Mouse (Mus musculus) neural tube, embryonic 15.5 days (tissue): ENCODE data around the gene Hipk4. TPM values are rescaled to one million over a fixed set of nuclear protein-coding genes. Genes with fewer than 3 reads are reported as not detected.
A peak's percentile ranks its signal among the peaks of the same experiment; 100 is the strongest.

ENCODE experiments used
- ATAC-seq: fragments of 200-750 bp; cut with Nextera tagmentation; 2 replicates; pipeline ENCODE4 v1.8.0; 2017; ENCODE audit warnings: mild to moderate bottlenecking, moderate TSS enrichment, moderate library complexity; ENCODE audit not compliant: low FRiP score
- H3K27ac ChIP-seq: fragments of 300-500 bp; sonication (generic); replicated peaks from 2 replicates; pipeline ENCODE4 v1.5.1; 2015; ENCODE audit warnings: mild to moderate bottlenecking, inconsistent platforms
- H3K27me3 ChIP-seq: fragments of 300-500 bp; sonication (generic); replicated peaks from 2 replicates; pipeline ENCODE4 v1.6.1; 2015; ENCODE audit warnings: inconsistent platforms
- H3K36me3 ChIP-seq: fragments of 300-500 bp; sonication (generic); 2 replicates; pipeline ENCODE4 v1.6.1; 2015; ENCODE audit warnings: inconsistent platforms
- H3K4me1 ChIP-seq: fragments of 300-500 bp; sonication (generic); 2 replicates; pipeline ENCODE4 v1.6.1; 2015; ENCODE audit warnings: inconsistent platforms
- H3K4me2 ChIP-seq: fragments of 300-500 bp; sonication (generic); 2 replicates; pipeline ENCODE4 v1.6.1; 2015; ENCODE audit warnings: inconsistent platforms, mild to moderate bottlenecking, moderate library complexity
- H3K4me3 ChIP-seq: fragments of 300-500 bp; sonication (generic); replicated peaks from 2 replicates; pipeline ENCODE4 v1.5.1; 2015; ENCODE audit warnings: mild to moderate bottlenecking, inconsistent platforms
- H3K9ac ChIP-seq: fragments of 300-500 bp; sonication (generic); replicated peaks from 2 replicates; pipeline ENCODE4 v1.6.1; 2015; ENCODE audit warnings: mild to moderate bottlenecking, inconsistent platforms
- H3K9me3 ChIP-seq: fragments of 300-500 bp; sonication (generic); replicated peaks from 2 replicates; pipeline ENCODE4 v1.6.1; 2016; ENCODE audit warnings: inconsistent platforms
- WGBS: fragments of 180-500 bp; shearing (Covaris S2); methylation state at CpG from one replicate; pipeline ENCODE4 v1.1.7; 2015; ENCODE audit warnings: mixed read lengths; 5-methylcytosine and 5-hydroxymethylcytosine counted together
- polyA plus RNA-seq: library from polyadenylated mRNA; unstranded; fragments of >200 nt; fragmentation: Nextera tagmentation; extraction: Ambion mirVana; gene quantifications from 2 replicates; pipeline ENCODE4 v1.2.1, GENCODE M21; 2015

Hipk4 gene
- 1.5 and 2.1 TPM in 2 replicates for polyA plus RNA-seq

GRCm38 (mm10) chr7:27522967-27523366 is at the start of gene Hipk4:
TSS of gene Hipk4 (plus strand) at chr7:27523267.
- Histone ChIP-seq H3K4me1 (0 out of 2 replicates have a peak, but pooled peaks cover 6% of the 10 kb centered on the region), H3K27ac (no peak within 1 kb of the TSS), H3K4me2 (no peak within 1 kb of the TSS), H3K27me3 (no peaks in the 10 kb centered on the region), H3K9me3 (no peaks in the 10 kb centered on the region), H3K36me3 (no peaks in the 10 kb centered on the region), H3K9ac (no peak within 1 kb of the TSS), H3K4me3 (no peak within 1 kb of the TSS)
- 65% methylated on average over 5 of the region's 5 CpGs for WGBS
- ATAC-seq, result no peak; the same call in 1 of the 2 replicates

GRCm38 (mm10) chr7:27473835-27474489 is 49.1 kb upstream of the Hipk4 start:
- Histone ChIP-seq H3K9me3 (no peaks in the 10 kb centered on the region), H3K4me1 (peaks cover 14% of the 10 kb centered on the region; the same call in 1 of the 2 replicates), H3K4me2 (peak overlapping the region; percentile 66), H3K36me3 (0 out of 2 replicates have a peak, but pooled peaks cover 3% of the 10 kb centered on the region), H3K27ac (peak overlapping the region; percentile 86), H3K27me3 (no peaks in the 10 kb centered on the region), H3K9ac (peak overlapping the region; percentile 43), H3K4me3 (peak overlapping the region; percentile 61)
- peak; percentile 0 for ATAC-seq
- under 1% methylated on average over 34 of the region's 34 CpGs for WGBS

DNA sequence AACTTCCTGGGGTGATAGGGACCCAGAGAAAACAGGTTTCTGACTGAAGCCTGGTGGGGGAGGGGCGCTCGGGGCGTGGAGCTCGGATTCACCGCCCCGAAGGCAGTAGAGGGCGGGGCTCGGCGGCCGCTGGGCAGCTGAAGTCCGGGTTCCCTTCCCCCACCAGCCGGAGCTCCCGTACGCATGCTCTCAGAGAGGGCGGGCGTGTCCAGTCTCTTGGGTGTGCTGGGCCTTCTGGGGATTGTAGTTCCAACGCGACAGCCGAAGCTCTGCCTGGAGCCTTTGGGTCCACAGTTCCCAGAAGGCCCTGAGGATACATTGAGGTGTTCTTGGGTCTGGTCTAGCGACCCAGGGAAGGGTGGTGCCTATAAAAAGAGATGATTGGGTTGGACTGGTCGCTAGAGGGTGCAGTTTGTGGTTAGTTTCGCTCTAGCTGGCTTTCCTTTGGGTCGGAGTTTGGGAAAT is 48.5 kb upstream of the Hipk4 start:
- Histone ChIP-seq H3K4me2 (peak overlapping the region; percentile 66), H3K9me3 (no peaks in the 10 kb centered on the region), H3K27me3 (no peaks in the 10 kb centered on the region), H3K4me1 (peaks cover 14% of the 10 kb centered on the region; the same call in 1 of the 2 replicates), H3K9ac (peak overlapping the region; percentile 43), H3K36me3 (0 out of 2 replicates have a peak, but pooled peaks cover 3% of the 10 kb centered on the region), H3K4me3 (peak overlapping the region; percentile 61), H3K27ac (peak overlapping the region; percentile 86)
- ATAC-seq, result peak; percentile 88
- 2% methylated on average over 23 of the region's 23 CpGs for WGBS

- H3K36me3 ChIP-seq, result 0 out of 2 replicates have a peak, but pooled peaks cover 3% of the 10 kb centered on the region
- peak overlapping the region; percentile 66; the same call in 1 of the 2 replicates for H3K4me2 ChIP-seq
- H3K27ac ChIP-seq, result no peak overlapping the region
- H3K9ac ChIP-seq, result no peak overlapping the region
- H3K4me3 ChIP-seq, result no peak overlapping the region
- peaks cover 14% of the 10 kb centered on the region; the same call in 1 of the 2 replicates for H3K4me1 ChIP-seq
- ATAC-seq, result no peak
- WGBS, result 98% methylated on average over 2 of the region's 2 CpGs
- H3K27me3 ChIP-seq, result no peaks in the 10 kb centered on the region
- H3K9me3 ChIP-seq, result no peaks in the 10 kb centered on the region
Measured at GRCm38 (mm10) chr7:27475596-27475995, 47.5 kb upstream of the Hipk4 start.

DNA sequence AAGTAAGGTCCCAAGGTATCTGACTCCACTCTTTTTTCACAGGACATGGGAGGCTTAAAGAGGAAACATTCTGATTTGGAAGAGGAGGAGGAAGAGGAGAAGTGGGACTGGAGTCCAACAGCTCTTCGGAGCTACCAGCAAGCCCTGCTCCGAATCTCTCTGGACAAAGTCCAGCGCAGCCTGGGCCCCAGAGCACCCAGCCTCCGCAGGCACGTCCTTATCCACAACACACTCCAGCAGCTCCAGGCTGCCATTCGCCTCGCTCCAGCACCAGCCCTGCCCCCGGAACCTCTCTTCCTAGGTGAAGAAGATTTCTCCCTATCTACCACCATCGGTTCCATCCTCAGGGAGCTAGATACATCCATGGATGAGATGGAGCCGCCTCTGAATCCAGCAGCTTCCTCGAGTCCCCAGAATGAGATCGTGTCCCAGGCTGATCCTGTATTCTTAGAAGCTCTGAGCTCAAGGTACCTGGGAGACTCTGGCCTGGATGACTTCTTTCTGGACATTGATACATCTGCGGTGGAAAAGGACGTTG is 46.9 kb upstream of the Hipk4 start:
- no peak for ATAC-seq
- no peak overlapping the region for H3K9ac ChIP-seq
- H3K9me3 ChIP-seq, result no peaks in the 10 kb centered on the region
- no peak overlapping the region for H3K27ac ChIP-seq
- H3K4me3 ChIP-seq, result no peak overlapping the region
- no peak overlapping the region for H3K4me2 ChIP-seq
- H3K36me3 ChIP-seq, result 0 out of 2 replicates have a peak, but pooled peaks cover 3% of the 10 kb centered on the region
- 96% methylated on average over 14 of the region's 14 CpGs for WGBS
- H3K4me1 ChIP-seq, result peaks cover 15% of the 10 kb centered on the region
- H3K27me3 ChIP-seq, result no peaks in the 10 kb centered on the region

GRCm38 (mm10) chr7:27478561-27478960 is 44.5 kb upstream of the Hipk4 start:
- Histone ChIP-seq H3K36me3 (0 out of 2 replicates have a peak, but pooled peaks cover 3% of the 10 kb centered on the region), H3K9me3 (no peaks in the 10 kb centered on the region), H3K27me3 (no peaks in the 10 kb centered on the region), H3K27ac (no peak overlapping the region), H3K9ac (no peak overlapping the region), H3K4me3 (no peak overlapping the region), H3K4me2 (no peak overlapping the region), H3K4me1 (peaks cover 15% of the 10 kb centered on the region)
- 90% methylated on average over 7 of the region's 7 CpGs for WGBS
- no peak for ATAC-seq

DNA sequence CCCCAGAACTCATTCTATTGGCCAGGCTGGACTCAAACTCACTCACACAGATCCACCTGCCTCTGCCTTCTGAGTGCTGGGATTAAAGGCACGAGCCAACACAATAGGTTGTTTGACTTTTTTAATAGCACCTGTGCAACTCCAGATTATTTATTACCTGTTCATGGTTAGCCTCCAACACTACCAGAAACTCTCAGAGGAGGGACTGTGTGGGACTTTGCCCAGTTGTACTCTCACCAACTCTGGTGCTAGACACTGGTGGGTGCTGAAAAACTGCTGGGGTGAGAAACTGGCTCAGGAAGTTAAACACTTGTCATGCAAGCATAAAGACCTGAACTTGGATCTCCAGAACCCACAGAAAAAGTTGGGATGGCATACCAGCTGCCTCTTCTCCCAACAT is 43.3 kb upstream of the Hipk4 start:
- Histone ChIP-seq H3K4me1 (peaks cover 10% of the 10 kb centered on the region), H3K27me3 (no peaks in the 10 kb centered on the region)
- no peak for ATAC-seq

DNA sequence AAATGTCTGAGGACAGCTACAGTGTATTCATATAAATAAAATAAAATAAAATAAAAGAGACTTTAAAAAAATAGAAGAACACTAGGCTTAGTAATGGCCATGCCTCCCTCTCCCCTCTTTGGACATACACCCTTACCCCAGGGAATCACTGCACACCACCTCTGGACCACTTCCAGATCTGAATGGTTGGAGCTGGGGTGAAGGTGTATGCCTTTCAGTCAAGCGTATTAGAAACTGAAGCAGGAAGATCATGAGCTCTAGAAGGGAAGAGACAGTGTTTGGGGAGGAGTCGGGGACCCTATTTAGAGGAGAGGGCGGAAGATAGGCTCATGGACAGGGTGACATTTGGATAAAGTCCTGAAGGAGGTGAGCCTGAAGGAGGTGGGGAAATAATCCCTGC is 42.6 kb upstream of the Hipk4 start:
- Histone ChIP-seq H3K4me2 (peak overlapping the region; percentile 65; the same call in 1 of the 2 replicates), H3K36me3 (0 out of 2 replicates have a peak, but pooled peaks cover 3% of the 10 kb centered on the region), H3K9ac (no peak overlapping the region; the same call in 1 of the 2 replicates), H3K27me3 (no peaks in the 10 kb centered on the region), H3K27ac (0 out of 2 replicates have a peak overlapping the region, but pooled peaks have one; percentile 29), H3K4me3 (no peak overlapping the region), H3K4me1 (peaks cover 7% of the 10 kb centered on the region), H3K9me3 (no peaks in the 10 kb centered on the region)
- ATAC-seq, result no peak
- WGBS, result 81% methylated on average over 3 of the region's 3 CpGs

More for the DNA sequence above, 43.3 kb upstream of the Hipk4 start:
- Histone ChIP-seq H3K4me3 (no peak overlapping the region), H3K4me2 (no peak overlapping the region), H3K36me3 (0 out of 2 replicates have a peak, but pooled peaks cover 3% of the 10 kb centered on the region), H3K27ac (no peak overlapping the region), H3K9me3 (no peaks in the 10 kb centered on the region), H3K9ac (no peak overlapping the region)
- 77% methylated on average over 1 of the region's 1 CpGs for WGBS

- Histone ChIP-seq H3K27ac (peak overlapping the region; percentile 54; the same call in 1 of the 2 replicates), H3K9ac (peak overlapping the region; percentile 38; the same call in 1 of the 2 replicates), H3K36me3 (0 out of 2 replicates have a peak, but pooled peaks cover 3% of the 10 kb centered on the region), H3K27me3 (no peaks in the 10 kb centered on the region), H3K4me2 (peak overlapping the region; percentile 65), H3K4me3 (peak overlapping the region; percentile 30), H3K9me3 (no peaks in the 10 kb centered on the region), H3K4me1 (peaks cover 8% of the 10 kb centered on the region)
- 11% methylated on average over 11 of the region's 11 CpGs for WGBS
- ATAC-seq, result no peak
Measured at GRCm38 (mm10) chr7:27480927-27481626, 42.0 kb upstream of the Hipk4 start.

DNA sequence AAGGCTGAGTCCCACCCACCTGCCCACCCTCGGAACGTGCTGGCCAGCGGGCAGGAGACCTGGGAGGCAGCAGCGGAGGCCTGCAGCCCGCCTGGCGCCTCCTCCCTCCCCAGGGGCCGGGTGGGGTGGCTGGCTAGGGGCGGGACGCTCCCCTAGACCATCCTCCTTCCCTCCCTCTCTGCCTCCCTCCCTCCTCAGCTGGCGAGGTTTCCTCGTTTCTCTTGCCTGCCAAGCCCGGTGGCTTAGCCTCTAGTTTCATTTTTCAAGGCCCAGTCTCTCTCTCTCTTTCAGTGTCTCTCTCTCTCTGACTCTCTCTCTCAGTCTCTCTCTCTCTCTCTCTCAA is 41.5 kb upstream of the Hipk4 start:
- Histone ChIP-seq H3K27me3 (no peaks in the 10 kb centered on the region), H3K4me2 (peak overlapping the region; percentile 65), H3K9ac (peak overlapping the region; percentile 38; the same call in 1 of the 2 replicates), H3K27ac (peak overlapping the region; percentile 54; the same call in 1 of the 2 replicates), H3K9me3 (no peaks in the 10 kb centered on the region), H3K36me3 (0 out of 2 replicates have a peak, but pooled peaks cover 3% of the 10 kb centered on the region), H3K4me3 (peak overlapping the region; percentile 30), H3K4me1 (peaks cover 13% of the 10 kb centered on the region)
- WGBS, result under 1% methylated on average over 12 of the region's 12 CpGs
- ATAC-seq, result peak; percentile 62

DNA sequence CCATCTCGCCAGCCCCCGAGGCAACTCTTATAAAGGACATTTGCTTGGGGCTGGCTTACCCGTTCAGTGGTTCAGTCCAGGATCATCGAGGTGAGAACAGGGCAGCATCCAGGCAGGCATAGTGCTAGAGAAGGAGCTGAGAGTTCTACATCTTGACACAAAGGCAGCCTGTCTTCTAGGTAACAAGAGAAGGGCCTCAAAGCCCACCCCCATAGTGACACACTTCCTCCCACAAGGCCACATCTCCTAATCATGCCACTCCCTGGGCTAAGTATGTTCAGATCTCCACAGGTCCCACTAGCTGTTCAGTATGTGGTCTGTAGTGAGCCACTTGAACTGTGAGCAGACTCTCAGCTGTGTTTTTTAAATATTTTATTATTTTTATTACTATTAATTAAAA is 39.2 kb upstream of the Hipk4 start:
- H3K9me3 ChIP-seq, result no peaks in the 10 kb centered on the region
- H3K27me3 ChIP-seq, result no peaks in the 10 kb centered on the region
- H3K4me1 ChIP-seq, result peaks cover 25% of the 10 kb centered on the region
- no peak overlapping the region for H3K4me2 ChIP-seq
- H3K4me3 ChIP-seq, result no peak overlapping the region
- no peak overlapping the region for H3K27ac ChIP-seq
- no peak overlapping the region for H3K9ac ChIP-seq
- no peaks in the 10 kb centered on the region for H3K36me3 ChIP-seq
- 83% methylated on average over 4 of the region's 4 CpGs for WGBS
- ATAC-seq, result no peak
